Mouse (Mus musculus) brain, embryonic 14.5 days (tissue): ENCODE measurements around the gene Eci2.

Experiments
- CTCF ChIP-seq: fragments of 200-500 bp; IDR thresholded peaks from 2 replicates; pipeline ENCODE4 v1.5.1; 2012; ENCODE audit warnings: inconsistent platforms, mild to moderate bottlenecking, moderate library complexity, borderline replicate concordance; ENCODE audit not compliant: insufficient read depth, insufficient read length; ENCODE audit errors: extremely low read depth
- POLR2A ChIP-seq: fragments of 200-500 bp; IDR thresholded peaks from 2 replicates; pipeline ENCODE4 v1.6.1; 2012; ENCODE audit warnings: mild to moderate bottlenecking, inconsistent platforms, borderline replicate concordance; ENCODE audit not compliant: poor library complexity, insufficient read depth, insufficient read length, severe bottlenecking; ENCODE audit errors: extremely low read depth

- TF ChIP-seq CTCF (no peak), POLR2A (no peak)
These were observed 6.7 kb upstream of the Eci2 start for GRCm38 (mm10) chr13:35033571-35033970.
